ENCODE assay signal across 25 mouse cellular contexts in genomic region chr3:132910727-132911126, GRCm38 (mm10). TPM values are rescaled to one million over a fixed set of nuclear protein-coding genes. Genes with fewer than 3 reads are reported as not detected.
DNase-seq lines count a peak whose midpoint lies in the region; ATAC-seq lines count a peak whose summit lies in the region.
"Had no signal": no experiment of that assay in that cellular context is flagged by ENCODE, and none has a peak within 500 bp of the region (broad histone marks: within the 10 kb centered on the region; RNA-seq: fewer than 3 reads in every experiment).

No protein-coding gene starts in this region.

- H3K9ac ChIP-seq in forebrain, embryonic 13.5 days = no peak overlapping the region
- no peak overlapping the region for H3K9ac ChIP-seq in forebrain, embryonic 14.5 days (ENCODE audit: low read length)
- no peak overlapping the region for H3K9ac ChIP-seq in limb, embryonic 12.5 days (replicated peaks)
- H3K9ac ChIP-seq in limb, embryonic 15.5 days = no peak overlapping the region
- H3K9ac ChIP-seq: embryonic facial prominence, embryonic 15.5 days; forebrain, postnatal 0 days had no signal

- no peak overlapping the region for H3K4me3 ChIP-seq in forebrain, embryonic 13.5 days
- no peak overlapping the region for H3K4me3 ChIP-seq in forebrain, embryonic 14.5 days (ENCODE audit: low read depth, low read length)
- no peak overlapping the region for H3K4me3 ChIP-seq in limb, embryonic 12.5 days (replicated peaks)
- no peak overlapping the region for H3K4me3 ChIP-seq in limb, embryonic 10.5 days
- no peak overlapping the region for H3K4me3 ChIP-seq in limb, embryonic 15.5 days
- H3K4me3 ChIP-seq: embryonic facial prominence, embryonic 15.5 days; erythroblast, embryonic 14.5 days; forebrain, embryonic 10.5 days had no signal

- 59% methylated on average over 5 of the region's 5 CpGs for WGBS in forebrain, embryonic 13.5 days
- 48% methylated on average over 5 of the region's 5 CpGs for WGBS in forebrain, embryonic 14.5 days
- 42% methylated on average over 5 of the region's 5 CpGs for WGBS in limb, embryonic 12.5 days
- WGBS in limb, embryonic 10.5 days = 81% methylated on average over 5 of the region's 5 CpGs
- 40% methylated on average over 5 of the region's 5 CpGs for WGBS in limb, embryonic 15.5 days

- H3K36me3 ChIP-seq in forebrain, embryonic 13.5 days (ENCODE audit: poor library complexity, severe bottlenecking) = no peaks in the 10 kb centered on the region
- H3K36me3 ChIP-seq in forebrain, embryonic 14.5 days (ENCODE audit: control insufficient read depth, insufficient read depth, low read length) = no peaks in the 10 kb centered on the region
- H3K36me3 ChIP-seq in limb, embryonic 12.5 days = no peaks in the 10 kb centered on the region
- no peaks in the 10 kb centered on the region for H3K36me3 ChIP-seq in limb, embryonic 10.5 days
- H3K36me3 ChIP-seq in limb, embryonic 15.5 days = no peaks in the 10 kb centered on the region
- H3K36me3 ChIP-seq: embryonic facial prominence, embryonic 15.5 days; forebrain, embryonic 10.5 days; G1E; heart, embryonic 10.5 days had no signal

- H3K27ac ChIP-seq in forebrain, embryonic 13.5 days = no peak overlapping the region
- H3K27ac ChIP-seq in forebrain, embryonic 14.5 days (ENCODE audit: low read depth, low read length) = no peak overlapping the region
- H3K27ac ChIP-seq in limb, embryonic 12.5 days = 0 out of 2 replicates have a peak overlapping the region, but pooled peaks have one; percentile 7
- H3K27ac ChIP-seq in limb, embryonic 10.5 days = no peak overlapping the region
- no peak overlapping the region for H3K27ac ChIP-seq in limb, embryonic 15.5 days
- H3K27ac ChIP-seq: forebrain, embryonic 10.5 days; heart, embryonic 10.5 days; hindbrain, embryonic 14.5 days had no signal

- no peaks in the 10 kb centered on the region for H3K27me3 ChIP-seq in forebrain, embryonic 13.5 days
- no peaks in the 10 kb centered on the region for H3K27me3 ChIP-seq in forebrain, embryonic 14.5 days (replicated peaks; ENCODE audit: control insufficient read depth, insufficient read depth, low read length)
- H3K27me3 ChIP-seq in limb, embryonic 12.5 days = no peaks in the 10 kb centered on the region; the same call in 1 of the 2 replicates
- no peaks in the 10 kb centered on the region for H3K27me3 ChIP-seq in limb, embryonic 10.5 days (ENCODE audit: low read depth, poor library complexity, severe bottlenecking)
- H3K27me3 ChIP-seq in limb, embryonic 15.5 days = peaks cover 3% of the 10 kb centered on the region; the same call in 1 of the 2 replicates
- H3K27me3 ChIP-seq: embryonic facial prominence, embryonic 15.5 days had no signal

- 0 out of 2 replicates have a peak, but pooled peaks have one; percentile 19 for ATAC-seq in forebrain, embryonic 13.5 days
- no peak for ATAC-seq in forebrain, embryonic 14.5 days
- ATAC-seq in limb, embryonic 12.5 days (ENCODE audit: insufficient number of reproducible peaks, insufficient read depth, low FRiP score, low TSS enrichment, low read depth) = no peak
- no peak for ATAC-seq in limb, embryonic 15.5 days (ENCODE audit: insufficient number of reproducible peaks, low FRiP score, low TSS enrichment, low read depth)
- ATAC-seq: CD4-positive, CD25-positive, alpha-beta regulatory T cell, adult 4 months; forebrain, postnatal 0 days had no signal

- H3K9me3 ChIP-seq in forebrain, embryonic 13.5 days (replicated peaks) = no peaks in the 10 kb centered on the region
- no peaks in the 10 kb centered on the region for H3K9me3 ChIP-seq in forebrain, embryonic 14.5 days (replicated peaks; ENCODE audit: control insufficient read depth, low read length)
- H3K9me3 ChIP-seq in limb, embryonic 12.5 days = no peaks in the 10 kb centered on the region
- no peaks in the 10 kb centered on the region for H3K9me3 ChIP-seq in limb, embryonic 10.5 days (replicated peaks)
- H3K9me3 ChIP-seq in limb, embryonic 15.5 days = no peaks in the 10 kb centered on the region
- H3K9me3 ChIP-seq: embryonic facial prominence, embryonic 15.5 days; forebrain, embryonic 10.5 days; G1E; heart, embryonic 10.5 days had no signal

- H3K4me1 ChIP-seq in forebrain, embryonic 13.5 days = no peaks in the 10 kb centered on the region
- no peaks in the 10 kb centered on the region for H3K4me1 ChIP-seq in forebrain, embryonic 14.5 days (ENCODE audit: control insufficient read depth, insufficient read depth, low read length)
- peaks cover 32% of the 10 kb centered on the region for H3K4me1 ChIP-seq in limb, embryonic 12.5 days (replicated peaks)
- peaks cover 39% of the 10 kb centered on the region for H3K4me1 ChIP-seq in limb, embryonic 10.5 days
- H3K4me1 ChIP-seq in limb, embryonic 15.5 days = peaks cover 11% of the 10 kb centered on the region

- no peak overlapping the region for H3K4me2 ChIP-seq in forebrain, embryonic 13.5 days
- no peak overlapping the region for H3K4me2 ChIP-seq in forebrain, embryonic 14.5 days (ENCODE audit: low read length)
- H3K4me2 ChIP-seq in limb, embryonic 12.5 days = no peak overlapping the region
- peak overlapping the region; percentile 29; the same call in 1 of the 2 replicates for H3K4me2 ChIP-seq in limb, embryonic 15.5 days
- H3K4me2 ChIP-seq: hindbrain, embryonic 14.5 days had no signal

- no peak for DNase-seq in forebrain, embryonic 14.5 days (ENCODE audit: low spot score)
- no peak for DNase-seq in limb, embryonic 10.5 days (ENCODE audit: low spot score)
- DNase-seq in retina, embryonic 14.5 days (ENCODE audit: low spot score) = peak; percentile 40
- no peak for DNase-seq in cerebellum, postnatal 36 days
- no peak for DNase-seq in yolk sac, embryonic 10.5 days (ENCODE audit: low spot score)
- DNase-seq: adrenal gland, adult 8-10 months; adrenal gland, postnatal 36 days; B cell, adult 2 months; cerebellum, adult 2 months; cerebellum, postnatal 10 days; embryo, embryonic 11 days; forebrain, postnatal 0 days; gastrocnemius, postnatal 36 days; heart, adult 18-20 months; heart, postnatal 14 days had no signal

RNA-seq across cellular contexts. Expression of gene Npnt, which starts 39.4 kb away (rescaled TPM):
- 3.8 and 5.7 TPM in 2 replicates for polyA plus RNA-seq in forebrain, embryonic 13.5 days (2015; fragmentation: Nextera tagmentation; extraction: Ambion mirVana)
- 6.4 and 7.6 TPM in 2 replicates for polyA plus RNA-seq in forebrain, embryonic 14.5 days (2014; fragmentation: Nextera tagmentation; extraction: Ambion mirVana)
- polyA plus RNA-seq in limb, embryonic 12.5 days (2016; fragmentation: Nextera tagmentation; extraction: Ambion mirVana) = 18.5 and 21.2 TPM in 2 replicates
- polyA plus RNA-seq in limb, embryonic 10.5 days (2016; fragmentation: Nextera tagmentation; extraction: Ambion mirVana) = 11.3 and 14.5 TPM in 2 replicates
- 41.6 and 49.5 TPM in 2 replicates for polyA plus RNA-seq in limb, embryonic 15.5 days (2015; fragmentation: Nextera tagmentation; extraction: Ambion mirVana)
- polyA plus RNA-seq: erythroblast, embryonic 14.5 days; G1E had no signal
